Mouse (Mus musculus) ES-E14 (cell line): ENCODE results near the gene H1foo. TPM values are rescaled to one million over a fixed set of nuclear protein-coding genes. Genes with fewer than 3 reads are reported as not detected.

Experiments used
- DNase-seq: peaks from one replicate; pipeline ENCODE4 v3.0.0-alpha.2; 2013; ENCODE audit warnings: low read depth, low spot score
- H3K27ac ChIP-seq: 2 replicates; pipeline ENCODE4 v1.5.1; 2012; ENCODE audit warnings: low read depth, mild to moderate bottlenecking, low read length, moderate library complexity, mixed read lengths; ENCODE audit not compliant: poor library complexity, insufficient read depth, severe bottlenecking
- H3K36me3 ChIP-seq: 2 replicates; pipeline ENCODE4 v1.6.1; 2012; ENCODE audit warnings: mild to moderate bottlenecking, low read length, moderate library complexity, mixed read lengths; ENCODE audit not compliant: control insufficient read depth, poor library complexity, insufficient read depth, severe bottlenecking
- H3K4me1 ChIP-seq, 2 experiments: fragments of 150-350 bp in 1 of 2; sonication (generic) in 1 of 2; 2 replicates each; pipeline ENCODE4 v1.6.1; 2012; ENCODE audit warnings: low read length in 2 of 2, mild to moderate bottlenecking in 1 of 2, mixed read lengths in 1 of 2; ENCODE audit not compliant: control insufficient read depth in 2 of 2, insufficient read depth in 2 of 2, poor library complexity in 1 of 2
- H3K4me3 ChIP-seq, 2 experiments: fragments of 150-350 bp in 1 of 2; sonication (generic) in 1 of 2; 2 replicates each; pipeline ENCODE4 v1.5.1; 2012; ENCODE audit warnings: low read length in 2 of 2, low read depth in 1 of 2, mild to moderate bottlenecking in 1 of 2, mixed read lengths in 1 of 2; ENCODE audit not compliant: insufficient read depth in 1 of 2, poor library complexity in 1 of 2, severe bottlenecking in 1 of 2
- H3K9ac ChIP-seq: 2 replicates; pipeline ENCODE4 v1.6.1; 2012; ENCODE audit warnings: low read depth, mild to moderate bottlenecking, low read length, mixed read lengths; ENCODE audit not compliant: poor library complexity, insufficient read depth, severe bottlenecking
- H3K9me3 ChIP-seq: fragments of 150-350 bp; sonication (generic); 2 replicates; pipeline ENCODE4 v1.6.1; 2012; ENCODE audit warnings: low read depth, mild to moderate bottlenecking, low read length; ENCODE audit not compliant: control insufficient read depth, insufficient read depth
- CHD2 ChIP-seq: IDR thresholded peaks from 2 replicates; pipeline ENCODE4 v1.6.1; 2014; ENCODE audit warnings: mild to moderate bottlenecking, low read depth, low read length, inconsistent platforms
- HCFC1 ChIP-seq: IDR thresholded peaks from 2 replicates; pipeline ENCODE4 v1.6.1; 2012; ENCODE audit warnings: low read length, inconsistent platforms, borderline replicate concordance; ENCODE audit not compliant: insufficient read depth
- MAFK ChIP-seq: IDR thresholded peaks from 2 replicates; pipeline ENCODE4 v1.6.1; 2014; ENCODE audit warnings: mild to moderate bottlenecking, low read depth, low read length, inconsistent platforms; ENCODE audit not compliant: insufficient read depth
- ZC3H11A ChIP-seq: IDR thresholded peaks from 2 replicates; pipeline ENCODE4 v1.6.1; 2012; ENCODE audit warnings: low read depth, mild to moderate bottlenecking, inconsistent platforms, low read length, borderline replicate concordance
- ZNF384 ChIP-seq: IDR thresholded peaks from 2 replicates; pipeline ENCODE4 v1.6.1; 2012; ENCODE audit warnings: low read depth, low read length, inconsistent platforms
- in situ Hi-C, 2 experiments: fragments of 600-800 bp; cut with MboI; formaldehyde crosslinking; loops; one replicate each; pipeline ENCODE4 v1.15.1; 2025; ENCODE audit warnings: low sequenced_read_pairs in 2 of 2, inconsistent platforms in 1 of 2; ENCODE audit not compliant: unreplicated experiment in 2 of 2
- total RNA-seq: library from RNA; depleted of rRNA; stranded (reverse); fragments of 300-350 nt; gene quantifications from 2 replicates; pipeline ENCODE4 v1.2.3, GENCODE M21; 2012

H1foo gene
- total RNA-seq, 1 experiment: not detected

- in situ Hi-C loops: no loop called here
- DNase-seq: no peak
- TF ChIP-seq ZNF384: no peak
- no peaks in the 10 kb centered on the region for H3K36me3 ChIP-seq
- H3K9me3 ChIP-seq: no peaks in the 10 kb centered on the region
- no peak overlapping the region for H3K9ac ChIP-seq
- no peak overlapping the region for H3K27ac ChIP-seq
- no peak overlapping the region for H3K4me3 ChIP-seq
- no peaks in the 10 kb centered on the region for H3K4me1 ChIP-seq
Measured at GRCm38 (mm10) chr6:115935544-115935943, 9.2 kb upstream of the H1foo start.

- Histone ChIP-seq H3K4me1 (peaks cover 0 to 4% of the 10 kb centered on the region in 2 experiments; a peak in 1 of 4 replicates), H3K27ac (no peak overlapping the region), H3K4me3 (no peak overlapping the region), H3K36me3 (no peaks in the 10 kb centered on the region), H3K9me3 (no peaks in the 10 kb centered on the region), H3K9ac (no peak overlapping the region)
- in situ Hi-C loops: no loop called here
- DNase-seq: no peak
- TF ChIP-seq CHD2 (no peak), ZC3H11A (no peak), HCFC1 (no peak), MAFK (no peak), ZNF384 (no peak)
Measured at GRCm38 (mm10) chr6:115938011-115938410, 6.7 kb upstream of the H1foo start.

DNA sequence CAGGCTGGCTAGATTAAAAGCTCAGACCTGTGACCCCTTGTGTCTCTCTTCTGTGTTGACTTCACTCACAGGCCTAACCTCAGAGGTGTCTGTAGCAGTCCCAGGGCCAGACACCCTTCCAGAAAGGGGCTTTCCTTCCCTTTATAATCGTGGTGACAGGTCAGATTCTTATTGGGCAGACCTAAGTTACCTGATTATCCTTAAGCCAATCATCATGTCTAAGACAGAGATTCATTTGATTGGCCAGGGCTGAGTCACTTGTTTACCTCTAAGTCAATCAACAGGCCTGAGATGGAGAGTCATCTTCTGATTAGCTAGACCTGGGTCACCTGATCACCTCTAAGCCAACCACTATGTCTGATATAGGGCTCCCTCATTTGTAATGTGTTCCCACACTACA, 5.9 kb upstream of the H1foo start:
- Histone ChIP-seq H3K9me3 (no peaks in the 10 kb centered on the region), H3K4me3 (no peak overlapping the region), H3K4me1 (peaks cover 0 to 4% of the 10 kb centered on the region in 2 experiments; a peak in 1 of 4 replicates), H3K27ac (no peak overlapping the region), H3K36me3 (no peaks in the 10 kb centered on the region), H3K9ac (no peak overlapping the region)
- DNase-seq: no peak
- in situ Hi-C loops: no loop called here
- TF ChIP-seq MAFK (no peak), CHD2 (no peak), ZNF384 (no peak), ZC3H11A (no peak), HCFC1 (no peak)

DNA sequence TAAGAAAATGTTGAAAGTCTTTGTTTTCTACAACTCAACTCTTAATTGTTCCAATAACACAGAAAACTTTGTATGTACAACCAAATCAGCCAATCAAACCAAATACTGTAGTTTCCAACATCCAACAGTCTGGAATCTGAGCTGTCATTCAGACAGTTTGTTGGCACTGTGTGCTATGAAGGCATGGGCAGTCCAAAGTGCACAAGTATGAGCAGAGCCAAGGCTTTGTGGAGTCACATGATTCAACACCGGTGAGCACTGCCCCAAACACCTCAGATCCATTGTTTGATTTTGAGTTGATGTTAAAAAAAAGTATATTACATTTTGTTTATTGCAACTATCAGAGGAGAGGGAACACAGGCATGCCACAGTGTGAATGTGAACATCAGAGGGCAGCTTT, 4.1 kb upstream of the H1foo start:
- Histone ChIP-seq H3K9me3 (no peaks in the 10 kb centered on the region), H3K4me3 (no peak overlapping the region), H3K9ac (no peak overlapping the region), H3K4me1 (peaks cover 0 to 4% of the 10 kb centered on the region in 2 experiments; a peak in 1 of 4 replicates), H3K27ac (no peak overlapping the region), H3K36me3 (no peaks in the 10 kb centered on the region)
- in situ Hi-C loops: no loop called here
- TF ChIP-seq CHD2: no peak
- TF ChIP-seq MAFK: no peak
- no peak for DNase-seq

GRCm38 (mm10) chr6:115941128-115941527, 3.6 kb upstream of the H1foo start:
- no peak overlapping the region for H3K27ac ChIP-seq
- H3K9me3 ChIP-seq: no peaks in the 10 kb centered on the region
- in situ Hi-C loops: no loop called here
- DNase-seq: no peak
- H3K4me3 ChIP-seq: no peak overlapping the region
- TF ChIP-seq ZC3H11A (no peak), HCFC1 (no peak)
- H3K9ac ChIP-seq: no peak overlapping the region
- no peaks in the 10 kb centered on the region for H3K36me3 ChIP-seq
- H3K4me1 ChIP-seq: peaks cover 0 to 4% of the 10 kb centered on the region in 2 experiments; a peak in 1 of 4 replicates
